Mouse (Mus musculus) embryonic facial prominence, embryonic 11.5 days (tissue): ENCODE measurements around the gene Zfpm1. TPM values are rescaled to one million over a fixed set of nuclear protein-coding genes. Genes with fewer than 3 reads are reported as not detected.

Experiments
- ATAC-seq: fragments of 200-750 bp; cut with Nextera tagmentation; replicated peaks from 2 replicates; pipeline ENCODE4 v1.8.0; 2017; ENCODE audit warnings: low read depth; ENCODE audit not compliant: insufficient number of reproducible peaks, low FRiP score, low TSS enrichment
- DNase-seq: peaks from one replicate; pipeline ENCODE4 v3.0.0-alpha.2; 2015; ENCODE audit warnings: low spot score
- H3K27ac ChIP-seq: fragments of 300-500 bp; sonication (generic); replicated peaks from 2 replicates; pipeline ENCODE4 v1.5.1; 2014; ENCODE audit warnings: mild to moderate bottlenecking, low read depth, low read length, control low read depth
- H3K27me3 ChIP-seq: fragments of 300-500 bp; sonication (generic); 2 replicates; pipeline ENCODE4 v1.6.1; 2014; ENCODE audit warnings: mild to moderate bottlenecking, low read length, moderate library complexity, mixed read lengths; ENCODE audit not compliant: control insufficient read depth, insufficient read depth
- H3K36me3 ChIP-seq: fragments of 300-500 bp; sonication (generic); replicated peaks from 2 replicates; pipeline ENCODE4 v1.6.1; 2014; ENCODE audit warnings: low read depth, mild to moderate bottlenecking, low read length, moderate library complexity, mixed read lengths; ENCODE audit not compliant: control insufficient read depth, insufficient read depth
- H3K4me1 ChIP-seq: fragments of 300-500 bp; sonication (generic); 2 replicates; pipeline ENCODE4 v1.6.1; 2014; ENCODE audit warnings: low read length, mixed read lengths; ENCODE audit not compliant: control insufficient read depth, insufficient read depth
- H3K4me2 ChIP-seq: fragments of 300-500 bp; sonication (generic); 2 replicates; pipeline ENCODE4 v1.6.1; 2014; ENCODE audit warnings: low read depth, mild to moderate bottlenecking, control low read depth, low read length, moderate library complexity
- H3K4me3 ChIP-seq: fragments of 300-500 bp; sonication (generic); 2 replicates; pipeline ENCODE4 v1.5.1; 2014; ENCODE audit warnings: low read depth, low read length, control low read depth
- H3K9ac ChIP-seq: fragments of 300-500 bp; sonication (generic); replicated peaks from 2 replicates; pipeline ENCODE4 v1.6.1; 2014; ENCODE audit warnings: mild to moderate bottlenecking, control low read depth, low read length
- H3K9me3 ChIP-seq: fragments of 300-500 bp; sonication (generic); replicated peaks from 2 replicates; pipeline ENCODE4 v1.6.1; 2016; ENCODE audit warnings: mild to moderate bottlenecking, low read length, inconsistent platforms, mixed read lengths; ENCODE audit not compliant: control insufficient read depth
- WGBS: fragments of 180-500 bp; shearing (Covaris S2); extraction: QIAGEN DNeasy Blood & Tissue Kit; methylation state at CpG from one replicate; pipeline ENCODE4 v1.1.7; 2014; 5-methylcytosine and 5-hydroxymethylcytosine counted together
- polyA plus RNA-seq: library from polyadenylated mRNA; unstranded; fragments of >200 nt; fragmentation: Nextera tagmentation; extraction: Ambion mirVana; gene quantifications from 2 replicates; pipeline ENCODE4 v1.2.1, GENCODE M21; 2014

Zfpm1 gene
- polyA plus RNA-seq, 1 experiment from 2014 or later = 1.5 TPM

DNA sequence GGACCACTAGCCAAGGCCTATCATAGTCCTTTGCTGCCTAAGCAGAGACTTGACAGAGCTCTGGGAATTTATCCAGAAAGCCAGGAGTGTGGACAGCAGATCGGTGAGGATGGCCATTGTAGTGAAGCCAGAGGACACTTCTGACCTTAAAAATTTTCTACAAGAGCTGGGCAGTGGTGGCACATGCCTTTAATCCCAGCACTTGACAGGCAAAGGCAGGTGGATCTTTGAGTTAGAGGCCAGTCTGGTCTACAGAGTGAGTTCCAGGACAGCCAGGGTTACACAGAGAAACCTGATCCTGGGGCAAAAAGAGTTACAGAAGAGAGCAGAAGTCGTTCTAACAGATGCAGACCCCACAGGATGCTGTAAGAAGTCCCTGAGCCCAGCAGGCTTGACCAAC is 34.5 kb downstream of the Zfpm1 start:
- Histone ChIP-seq H3K4me2 (no peak overlapping the region), H3K4me3 (no peak overlapping the region), H3K36me3 (no peaks in the 10 kb centered on the region), H3K4me1 (no peaks in the 10 kb centered on the region; the same call in 1 of the 2 replicates), H3K9ac (no peak overlapping the region), H3K27ac (no peak overlapping the region), H3K9me3 (no peaks in the 10 kb centered on the region), H3K27me3 (no peaks in the 10 kb centered on the region)
- WGBS = 48% methylated on average over 2 of the region's 2 CpGs
- ATAC-seq (no peak), DNase-seq (no peak)

- Histone ChIP-seq H3K4me3 (no peak overlapping the region), H3K27me3 (no peaks in the 10 kb centered on the region), H3K27ac (no peak overlapping the region), H3K4me1 (no peaks in the 10 kb centered on the region; the same call in none of the 2 replicates), H3K9ac (no peak overlapping the region), H3K36me3 (no peaks in the 10 kb centered on the region), H3K4me2 (no peak overlapping the region), H3K9me3 (no peaks in the 10 kb centered on the region)
- WGBS = 44% methylated on average over 8 of the region's 8 CpGs
- no peak for DNase-seq
- ATAC-seq = no peak
Measured at GRCm38 (mm10) chr8:122317918-122318475, 36.1 kb downstream of the Zfpm1 start.

DNA sequence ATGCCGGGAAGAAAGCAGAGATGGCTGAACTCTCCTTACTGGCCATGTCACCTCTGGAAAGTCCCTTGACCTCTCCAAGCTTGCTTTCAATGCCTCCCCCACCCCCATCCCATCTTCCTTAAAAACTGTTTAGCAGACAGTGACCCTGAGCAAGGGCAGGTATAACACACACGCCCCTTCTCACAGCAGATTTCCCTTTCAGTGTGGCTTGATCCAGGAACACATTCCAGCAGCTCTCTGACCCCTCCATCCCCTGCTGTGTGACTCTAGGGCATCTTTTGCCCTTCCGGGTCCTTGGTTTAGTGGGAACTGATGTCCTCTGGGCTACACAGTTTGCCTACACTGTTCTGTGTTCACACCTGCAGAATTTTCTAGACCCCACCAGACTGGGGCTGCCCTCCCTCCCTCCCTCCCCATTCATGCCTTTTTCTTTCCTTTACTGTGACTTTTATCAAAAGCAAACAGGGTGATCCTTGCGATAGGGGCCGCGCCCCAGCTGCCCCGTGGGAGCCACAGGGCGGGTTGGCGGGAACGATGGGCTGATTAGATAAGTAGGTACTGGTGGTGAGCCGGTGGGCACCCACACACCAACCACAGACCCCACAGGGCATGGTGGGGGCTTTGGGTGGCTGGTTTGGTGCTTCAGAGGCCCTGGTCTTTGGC is 37.2 kb downstream of the Zfpm1 start:
- no peak overlapping the region for H3K27ac ChIP-seq
- no peak for ATAC-seq
- 71% methylated on average over 11 of the region's 11 CpGs for WGBS

DNA sequence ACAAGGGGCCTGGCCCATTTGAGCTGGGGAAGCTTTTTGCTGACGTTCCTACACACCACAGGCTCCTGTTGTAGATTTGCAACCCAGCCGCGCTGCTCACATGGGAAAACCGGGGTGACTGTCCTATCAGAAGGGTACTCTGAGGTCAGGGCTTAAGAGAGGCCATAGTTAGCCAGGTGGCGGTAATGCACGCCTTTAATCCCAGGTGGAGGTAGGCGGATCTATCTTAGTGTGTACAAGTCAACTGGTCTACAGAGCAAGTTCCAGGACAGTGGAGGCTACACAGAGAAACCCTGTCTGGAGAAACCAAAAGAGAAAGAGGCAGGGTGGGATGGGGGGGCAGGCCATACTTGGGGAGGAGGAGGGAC is 37.8 kb downstream of the Zfpm1 start:
- Histone ChIP-seq H3K27ac (no peak overlapping the region), H3K4me1 (peaks cover 2% of the 10 kb centered on the region)

More for the DNA sequence above, 37.2 kb downstream of the Zfpm1 start:
- H3K4me3 ChIP-seq = no peak overlapping the region
- H3K9me3 ChIP-seq = no peaks in the 10 kb centered on the region
- no peaks in the 10 kb centered on the region for H3K27me3 ChIP-seq
- H3K4me1 ChIP-seq = no peaks in the 10 kb centered on the region; the same call in none of the 2 replicates
- H3K4me2 ChIP-seq = no peak overlapping the region
- H3K36me3 ChIP-seq = no peaks in the 10 kb centered on the region
- no peak overlapping the region for H3K9ac ChIP-seq
- DNase-seq = no peak

DNA sequence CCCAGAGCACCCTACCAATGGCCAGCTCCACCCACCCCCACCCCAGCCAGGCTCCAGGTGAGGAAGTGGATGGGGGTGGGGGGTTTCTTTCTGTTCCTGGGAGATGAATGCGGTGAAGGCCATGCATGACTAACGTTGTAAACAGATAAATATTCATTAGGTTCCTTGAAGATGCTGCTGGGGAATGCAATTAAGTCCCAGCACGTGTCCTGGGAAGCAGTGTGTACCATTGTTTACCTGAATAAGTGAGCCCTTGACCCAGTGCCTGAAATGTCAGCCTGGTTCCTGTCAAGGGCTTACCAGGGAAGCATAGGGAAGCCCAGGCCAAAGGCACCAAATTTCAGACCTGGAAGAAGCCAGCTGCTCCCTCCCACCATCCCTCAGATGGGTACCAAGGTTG is 38.6 kb downstream of the Zfpm1 start:
- WGBS = 23% methylated on average over 3 of the region's 3 CpGs
- H3K4me1 ChIP-seq = peaks cover 2% of the 10 kb centered on the region
- no peaks in the 10 kb centered on the region for H3K27me3 ChIP-seq
- no peaks in the 10 kb centered on the region for H3K36me3 ChIP-seq
- H3K9me3 ChIP-seq = no peaks in the 10 kb centered on the region
- H3K9ac ChIP-seq = no peak overlapping the region
- H3K27ac ChIP-seq = no peak overlapping the region
- H3K4me2 ChIP-seq = no peak overlapping the region
- DNase-seq (no peak), ATAC-seq (no peak)
- no peak overlapping the region for H3K4me3 ChIP-seq

More for the DNA sequence above, 37.8 kb downstream of the Zfpm1 start:
- Histone ChIP-seq H3K27me3 (no peaks in the 10 kb centered on the region), H3K36me3 (no peaks in the 10 kb centered on the region), H3K9ac (no peak overlapping the region), H3K4me3 (no peak overlapping the region), H3K9me3 (no peaks in the 10 kb centered on the region), H3K4me2 (no peak overlapping the region)
- whole genome bisulfite sequencing = 73% methylated on average over 7 of the region's 7 CpGs
- ATAC-seq (no peak), DNase-seq (no peak)

GRCm38 (mm10) chr8:122321455-122321921 is 39.5 kb downstream of the Zfpm1 start:
- DNase-seq = no peak
- H3K4me3 ChIP-seq = no peak overlapping the region
- no peak overlapping the region for H3K4me2 ChIP-seq
- no peak overlapping the region for H3K9ac ChIP-seq
- H3K27ac ChIP-seq = no peak overlapping the region
- H3K9me3 ChIP-seq = no peaks in the 10 kb centered on the region
- no peaks in the 10 kb centered on the region for H3K36me3 ChIP-seq
- H3K4me1 ChIP-seq = peaks cover 2% of the 10 kb centered on the region
- H3K27me3 ChIP-seq = no peaks in the 10 kb centered on the region
- WGBS = 58% methylated on average over 10 of the region's 10 CpGs
- ATAC-seq = no peak

DNA sequence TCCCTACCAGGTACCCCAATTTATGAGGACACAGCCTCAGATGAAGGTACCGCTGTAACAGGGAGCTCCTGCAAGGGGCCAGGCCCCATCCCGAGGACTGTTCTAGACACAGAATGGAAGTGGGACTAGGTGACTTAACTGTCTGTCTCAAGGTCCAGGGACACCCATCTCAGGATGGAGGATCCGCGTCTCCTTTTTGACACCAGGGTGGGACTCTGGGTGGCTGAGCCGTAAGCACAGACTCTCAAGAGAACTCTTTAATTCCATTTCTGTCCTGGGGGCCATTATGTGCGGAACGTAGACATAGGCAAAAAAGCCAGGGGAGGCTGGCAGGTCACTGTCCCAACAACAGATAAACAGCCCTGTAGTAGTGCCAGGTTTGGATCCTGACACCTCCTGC is 40.2 kb downstream of the Zfpm1 start:
- DNase-seq (no peak), ATAC-seq (no peak)
- no peaks in the 10 kb centered on the region for H3K27me3 ChIP-seq
- H3K9ac ChIP-seq = no peak overlapping the region
- WGBS = 87% methylated on average over 7 of the region's 7 CpGs
- 0 out of 2 replicates have a peak overlapping the region, but pooled peaks have one; percentile 1 for H3K27ac ChIP-seq
- no peaks in the 10 kb centered on the region for H3K36me3 ChIP-seq
- H3K9me3 ChIP-seq = no peaks in the 10 kb centered on the region
- no peak overlapping the region for H3K4me3 ChIP-seq
- peaks cover 2% of the 10 kb centered on the region for H3K4me1 ChIP-seq
- H3K4me2 ChIP-seq = no peak overlapping the region

GRCm38 (mm10) chr8:122322792-122323191 is 40.9 kb downstream of the Zfpm1 start:
- Histone ChIP-seq H3K4me1 (peaks cover 2% of the 10 kb centered on the region), H3K4me2 (no peak overlapping the region), H3K4me3 (no peak overlapping the region), H3K27ac (no peak overlapping the region), H3K9ac (no peak overlapping the region), H3K9me3 (no peaks in the 10 kb centered on the region), H3K36me3 (no peaks in the 10 kb centered on the region), H3K27me3 (no peaks in the 10 kb centered on the region)
- ATAC-seq = no peak
- no peak for DNase-seq
- WGBS = 61% methylated on average over 11 of the region's 11 CpGs
